Mouse (Mus musculus) induced T-regulatory cell, adult 2 months (primary cell): Measurements from ENCODE around the gene Prl8a8.

Experiments used
- DNase-seq: peaks from one replicate; pipeline ENCODE4 v3.0.0-alpha.2; 2012; ENCODE audit warnings: low read depth

Prl8a8 gene

GRCm38 (mm10) chr13:27513117-27513516, at the start of gene Prl8a8:
TSS of gene Prl8a8 (minus strand) at chr13:27513217.
- DNase-seq, result no peak

- DNase-seq, result no peak
Measured at GRCm38 (mm10) chr13:27553336-27553735, 40.3 kb upstream of the Prl8a8 start.

GRCm38 (mm10) chr13:27523156-27523555, 10.1 kb upstream of the Prl8a8 start:
- DNase-seq, result no peak

DNA sequence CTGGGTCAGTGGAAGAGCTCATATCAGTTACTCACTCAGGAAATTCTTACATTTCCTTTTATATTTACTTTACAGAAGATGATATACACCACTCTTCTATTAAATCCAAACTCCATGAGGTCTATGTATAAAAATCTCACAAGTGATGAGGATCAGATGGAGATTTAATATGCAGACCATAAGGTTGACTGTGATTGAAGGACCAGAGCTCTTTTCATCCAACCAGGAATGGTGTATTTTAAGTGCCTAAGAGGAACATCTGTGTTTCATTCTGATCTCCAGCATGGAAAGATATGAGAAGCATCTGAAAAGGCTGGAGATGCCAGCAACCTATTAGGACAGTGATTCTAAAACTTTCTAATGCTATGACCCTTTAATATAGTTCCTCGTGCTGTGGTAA, 5.4 kb downstream of the Prl8a8 start:
- no peak for DNase-seq
